Mouse (Mus musculus) lung, postnatal 0 days (tissue): ENCODE data around the gene Spata6.

Experiments
- CTCF ChIP-seq: IDR thresholded peaks from 2 replicates; pipeline ENCODE4 v1.5.1; 2016; ENCODE audit warnings: antibody characterized with exemption, mild to moderate bottlenecking
- EP300 ChIP-seq: IDR thresholded peaks from 2 replicates; pipeline ENCODE4 v1.6.1; 2016; ENCODE audit warnings: antibody characterized with exemption, mild to moderate bottlenecking, control low read depth

DNA sequence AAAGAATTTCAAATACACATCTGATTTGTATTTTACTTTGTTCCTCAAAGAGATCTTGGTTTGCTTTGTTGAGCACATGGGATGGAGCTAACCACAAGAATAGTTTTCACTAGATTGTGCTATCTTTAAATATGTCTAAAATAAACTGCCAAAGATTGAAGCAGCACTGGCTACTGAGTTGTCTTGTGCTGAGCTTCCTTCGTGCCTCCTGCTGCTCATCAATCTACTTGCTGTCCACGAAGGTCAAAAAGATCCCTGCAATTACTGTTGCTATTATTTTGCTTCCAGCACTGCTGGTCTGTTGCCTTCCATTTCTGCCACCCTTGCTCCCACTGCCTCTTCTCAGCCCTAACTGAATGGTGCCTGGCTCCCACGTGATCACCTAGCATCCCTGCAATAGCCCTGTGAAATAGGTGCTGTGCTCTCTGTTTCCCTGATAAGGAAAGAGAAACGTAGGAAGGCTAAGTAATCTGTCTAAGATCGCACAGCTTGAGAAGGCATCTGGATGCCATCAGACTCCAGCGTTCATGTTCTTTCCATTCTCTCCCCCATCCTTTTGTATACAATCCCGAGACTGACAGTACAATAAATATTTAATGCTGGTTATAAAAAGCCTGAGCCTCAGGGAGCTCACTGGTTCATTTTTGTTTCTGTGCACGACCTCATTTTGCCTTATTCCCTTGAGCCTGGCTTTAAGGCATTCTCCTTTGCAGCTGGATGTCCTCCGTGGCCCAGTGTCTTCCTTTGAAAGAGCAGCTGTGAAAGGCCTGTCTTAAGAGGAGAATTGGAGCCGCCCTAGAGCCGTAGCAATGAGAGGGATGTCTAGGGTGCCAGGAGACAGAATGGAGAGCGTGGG lies 49.0 kb upstream of the Spata6 start:
- TF ChIP-seq CTCF (no peak), EP300 (no peak)
